Mouse (Mus musculus) cortical plate, adult 2 months (tissue): ENCODE results near the gene Mrps31.

Experiments used
- CTCF ChIP-seq: fragments of 200-500 bp; IDR thresholded peaks from 2 replicates; pipeline ENCODE4 v1.5.1; 2011; ENCODE audit warnings: mild to moderate bottlenecking, control low read depth, low read length; ENCODE audit not compliant: insufficient read depth; ENCODE audit errors: extremely low read depth
- POLR2A ChIP-seq: fragments of 200-500 bp; IDR thresholded peaks from 2 replicates; pipeline ENCODE4 v1.6.1; 2011; ENCODE audit warnings: mild to moderate bottlenecking, low read length, control low read depth; ENCODE audit not compliant: insufficient read depth; ENCODE audit errors: extremely low read depth

DNA sequence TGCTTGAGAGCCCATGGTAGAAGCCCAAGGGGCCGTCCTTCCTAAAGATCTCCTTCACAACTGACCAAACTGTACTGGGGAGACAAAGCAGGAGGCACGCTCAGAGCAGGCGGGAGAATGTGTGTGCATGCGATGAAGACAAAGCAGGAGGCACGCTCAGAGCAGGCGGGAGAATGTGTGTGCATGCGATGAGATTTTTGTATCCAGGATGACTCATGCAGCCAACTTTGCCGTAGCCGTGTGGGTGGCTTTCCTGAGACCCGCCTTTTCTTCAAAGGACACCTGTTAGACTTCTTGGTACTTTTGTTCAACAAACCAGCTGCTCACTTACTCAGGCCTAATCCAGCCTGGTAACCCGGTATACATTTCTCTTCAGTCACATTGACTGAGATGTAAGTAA lies 30.2 kb upstream of the Mrps31 start:
- TF ChIP-seq POLR2A, result no peak
- TF ChIP-seq CTCF, result no peak
